Mouse (Mus musculus) left cerebral cortex, adult 8-10 months (tissue): ENCODE results near the gene Slc5a6. TPM values are rescaled to one million over a fixed set of nuclear protein-coding genes. Genes with fewer than 3 reads are reported as not detected.
A peak's percentile ranks its signal among the peaks of the same experiment; 100 is the strongest.

Source experiments
- DNase-seq, 2 experiments: peaks; one replicate each; pipeline ENCODE4 v3.0.0; 2022; ENCODE audit warnings: low spot score in 2 of 2
- total RNA-seq, 4 experiments: library from RNA; stranded (reverse); gene quantifications; 2 replicates each; pipeline ENCODE4 v1.2.4; 2022

Slc5a6 gene
- total RNA-seq, 4 experiments from 2014 or later, result 16.1 to 22.2 (median 20.6) TPM

GRCm38 (mm10) chr5:31001560-31001959, 47.2 kb downstream of the Slc5a6 start:
- DNase-seq, result no peak

- DNase-seq, result no peak
Measured at GRCm38 (mm10) chr5:31000993-31001392, 47.7 kb downstream of the Slc5a6 start.

- no peak for DNase-seq
Measured at GRCm38 (mm10) chr5:31000122-31000521, 48.6 kb downstream of the Slc5a6 start.

- DNase-seq, result no peak
Measured at GRCm38 (mm10) chr5:30999324-30999723, 49.4 kb downstream of the Slc5a6 start.

DNA sequence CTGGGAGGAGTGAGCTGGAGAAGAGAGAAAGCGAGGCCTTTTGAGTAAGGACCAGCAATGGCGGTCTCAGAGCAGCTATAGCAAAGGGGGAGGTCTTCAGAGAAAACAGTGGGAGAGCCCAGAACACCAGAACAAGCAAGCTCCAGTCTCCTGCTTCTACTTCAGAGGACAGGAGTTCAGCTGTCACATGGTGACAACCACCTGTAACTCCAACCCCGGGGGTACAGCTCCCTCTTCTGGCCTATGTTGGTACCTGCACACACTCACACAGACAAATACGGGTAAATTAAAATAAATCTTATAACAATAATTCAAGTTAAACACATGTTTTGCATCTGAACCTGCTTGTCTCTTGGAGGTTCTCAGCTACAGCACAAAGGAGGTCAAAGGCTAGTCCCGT, 50.4 kb downstream of the Slc5a6 start:
- no peak for DNase-seq

- DNase-seq, result no peak
Measured at GRCm38 (mm10) chr5:30994910-30995635, 53.7 kb downstream of the Slc5a6 start.

DNA sequence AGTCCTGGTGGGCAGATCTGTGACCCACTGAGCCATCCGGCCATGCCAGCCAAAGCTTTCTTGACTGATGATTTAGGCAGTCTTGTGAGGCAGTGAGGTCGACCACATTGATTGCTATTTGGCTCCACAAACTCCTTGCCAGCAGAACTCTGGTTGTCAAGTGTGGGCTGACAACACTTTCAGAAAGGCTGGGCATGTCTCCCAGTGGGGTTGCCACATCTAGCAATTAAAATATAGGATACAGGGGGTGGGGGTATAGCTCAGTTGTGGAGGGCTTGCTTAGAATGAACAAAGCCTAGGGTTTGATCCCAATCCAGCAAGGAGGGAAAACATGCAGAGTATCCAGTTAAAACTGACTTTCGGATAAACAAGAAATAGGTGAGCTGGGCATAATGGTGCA, 54.6 kb downstream of the Slc5a6 start:
- peak in 1 of 2 experiments; percentile 40 for DNase-seq

DNA sequence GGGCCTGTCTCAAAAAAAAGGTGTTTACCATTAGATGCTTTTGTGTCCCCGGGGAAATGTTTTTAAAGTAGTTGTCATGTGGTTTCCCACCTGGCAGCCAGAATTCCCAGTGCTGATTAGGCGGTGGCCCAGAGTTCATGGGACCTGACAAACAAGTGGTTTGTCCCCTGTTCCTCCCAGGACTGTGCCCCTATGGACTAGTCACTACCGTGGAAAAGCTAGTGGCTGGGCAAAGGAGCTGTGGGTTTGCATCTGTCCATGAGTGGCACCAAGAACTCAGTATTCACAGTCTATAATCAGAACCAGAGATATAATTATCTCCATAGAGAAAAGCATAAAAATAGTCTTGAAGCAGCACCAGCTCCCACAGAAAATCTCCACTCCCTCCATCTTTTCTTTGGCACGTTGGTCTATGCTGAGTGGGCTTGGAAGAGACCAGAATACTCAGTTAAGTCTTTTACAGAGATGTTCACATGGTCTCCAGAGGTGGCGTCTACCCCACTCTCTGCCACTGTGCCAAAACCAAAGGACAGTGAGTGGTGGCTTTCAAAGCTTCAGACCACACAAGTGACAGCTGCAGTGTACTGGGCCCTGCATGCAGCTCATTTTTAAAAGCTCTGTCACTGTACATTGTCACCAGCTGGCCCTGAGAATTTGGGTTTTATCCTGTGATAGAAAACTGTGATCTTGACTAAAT, 55.6 kb downstream of the Slc5a6 start:
- peak; percentile 26 to 78 for DNase-seq

Other genes starting within 250 kb of the Slc5a6 start
- 100 to 1,000 TPM; 220 to 238 (median 224) TPM for gene Mapre3, start 234.3 kb downstream of the Slc5a6 start, total RNA-seq
- gene Tmem214, start 180.9 kb downstream of the Slc5a6 start, total RNA-seq, result 10 to 100 TPM; 58.3 to 64.4 (median 62.9) TPM
- 10 to 100 TPM; 14.6 to 18.2 (median 17.0) TPM for gene Agbl5, start 160.2 kb downstream of the Slc5a6 start, total RNA-seq
- gene Ost4, start 141.1 kb downstream of the Slc5a6 start, total RNA-seq, result 100 to 1,000 TPM in 1 of 4 experiments, 10 to 100 TPM in 3; 86.3 to 105 (median 90.6) TPM
- gene Emilin1, start 135.5 kb downstream of the Slc5a6 start, total RNA-seq, result 1 to 10 TPM; 2.3 to 4.2 (median 2.8) TPM
- 10 to 100 TPM; 16.2 to 21.5 (median 18.9) TPM for gene Khk, start 127.5 kb downstream of the Slc5a6 start, total RNA-seq
- gene Cgref1, start 103.3 kb downstream of the Slc5a6 start, total RNA-seq, result 10 to 100 TPM; 23.9 to 28.0 (median 27.1) TPM
- gene Preb, start 88.6 kb downstream of the Slc5a6 start, total RNA-seq, result 100 to 1,000 TPM; 114 to 135 (median 128) TPM
- gene Tcf23, start 80.3 kb downstream of the Slc5a6 start, total RNA-seq, result under 1 TPM; 0.12 to 0.27 (median 0.16) TPM
- 10 to 100 TPM; 77.1 to 86.3 (median 80.2) TPM for gene Atraid, start 612 bp downstream of the Slc5a6 start, total RNA-seq
- 10 to 100 TPM; 16.8 to 28.5 (median 20.1) TPM for gene Cad, start 5.9 kb upstream of the Slc5a6 start, total RNA-seq
- gene Dnajc5g, start 57.4 kb upstream of the Slc5a6 start, total RNA-seq, result not detected
- gene Slc30a3, start 59.3 kb upstream of the Slc5a6 start, total RNA-seq, result 100 to 1,000 TPM; 102 to 124 (median 110) TPM
- 1 to 10 TPM in 2 of 4 experiments, under 1 TPM in 2; 0.50 to 2.0 (median 1.1) TPM for gene Trim54, start 67.8 kb upstream of the Slc5a6 start, total RNA-seq
- gene Ucn, start 89.9 kb upstream of the Slc5a6 start, total RNA-seq, result 1 to 10 TPM in 1 of 4 experiments, not detected in 3; 2.3 TPM
- gene Mpv17, start 105.3 kb upstream of the Slc5a6 start, total RNA-seq, result 10 to 100 TPM; 44.3 to 56.1 (median 49.9) TPM
- 1 to 10 TPM; 1.8 to 6.0 (median 2.5) TPM for gene Gm29609, start 131.0 kb upstream of the Slc5a6 start, total RNA-seq
- gene Gtf3c2, start 131.2 kb upstream of the Slc5a6 start, total RNA-seq, result 10 to 100 TPM; 49.8 to 65.0 (median 58.1) TPM
- 10 to 100 TPM; 80.7 to 85.0 (median 83.6) TPM for gene Snx17, start 144.3 kb upstream of the Slc5a6 start, total RNA-seq
- gene Eif2b4, start 144.5 kb upstream of the Slc5a6 start, total RNA-seq, result 10 to 100 TPM; 30.1 to 37.0 (median 36.1) TPM
- gene Zfp513, start 153.4 kb upstream of the Slc5a6 start, total RNA-seq, result 10 to 100 TPM; 24.1 to 31.4 (median 28.4) TPM
- gene Ppm1g, start 171.8 kb upstream of the Slc5a6 start, total RNA-seq, result 10 to 100 TPM; 64.9 to 77.9 (median 75.5) TPM
- gene Nrbp1, start 191.9 kb upstream of the Slc5a6 start, total RNA-seq, result 10 to 100 TPM; 85.2 to 91.1 (median 87.6) TPM
- gene Gm9970, start 192.3 kb upstream of the Slc5a6 start, total RNA-seq, result under 1 TPM in 2 of 4 experiments, not detected in 2; 0.74 to 0.89 TPM
- 1 to 10 TPM; 1.5 to 3.6 (median 2.5) TPM for gene Krtcap3, start 202.8 kb upstream of the Slc5a6 start, total RNA-seq
- 10 to 100 TPM; 75.0 to 98.2 (median 83.8) TPM for gene Ift172, start 242.2 kb upstream of the Slc5a6 start, total RNA-seq
- 100 to 1,000 TPM; 132 to 144 (median 133) TPM for gene Fndc4, start 247.2 kb upstream of the Slc5a6 start, total RNA-seq
- under 1 TPM in 2 of 4 experiments, not detected in 2; 0.11 to 0.44 TPM for gene Gckr, start 248.5 kb upstream of the Slc5a6 start, total RNA-seq